Mouse (Mus musculus) forebrain, embryonic 11.5 days (tissue): Measurements from ENCODE around the gene Oser1. TPM values are rescaled to one million over a fixed set of nuclear protein-coding genes. Genes with fewer than 3 reads are reported as not detected.

Source experiments
- ATAC-seq: fragments of 200-750 bp; cut with Nextera tagmentation; replicated peaks from 2 replicates; pipeline ENCODE4 v1.8.0; 2017; ENCODE audit warnings: moderate TSS enrichment; ENCODE audit not compliant: low FRiP score
- DNase-seq: peaks from one replicate; pipeline ENCODE4 v3.0.0-alpha.2; 2017; ENCODE audit warnings: low spot score
- H3K27ac ChIP-seq: fragments of 300-500 bp; sonication (generic); 2 replicates; pipeline ENCODE4 v1.5.1; 2014; ENCODE audit warnings: low read depth, low read length
- H3K27me3 ChIP-seq: fragments of 300-500 bp; sonication (generic); 2 replicates; pipeline ENCODE4 v1.6.1; 2014; ENCODE audit warnings: mild to moderate bottlenecking, low read length, mixed read lengths; ENCODE audit not compliant: control insufficient read depth, insufficient read depth
- H3K36me3 ChIP-seq: fragments of 300-500 bp; sonication (generic); 2 replicates; pipeline ENCODE4 v1.6.1; 2014; ENCODE audit warnings: mild to moderate bottlenecking, low read length, moderate library complexity, mixed read lengths; ENCODE audit not compliant: control insufficient read depth, insufficient read depth
- H3K4me1 ChIP-seq: fragments of 300-500 bp; sonication (generic); replicated peaks from 2 replicates; pipeline ENCODE4 v1.6.1; 2014; ENCODE audit warnings: low read length, mixed read lengths; ENCODE audit not compliant: control insufficient read depth, insufficient read depth
- H3K4me2 ChIP-seq: fragments of 300-500 bp; sonication (generic); 2 replicates; pipeline ENCODE4 v1.6.1; 2014; ENCODE audit warnings: low read depth, mild to moderate bottlenecking, low read length, moderate library complexity, mixed read lengths; ENCODE audit not compliant: severe bottlenecking
- H3K4me3 ChIP-seq: fragments of 300-500 bp; sonication (generic); 2 replicates; pipeline ENCODE4 v1.5.1; 2014; ENCODE audit warnings: low read depth, low read length
- H3K9ac ChIP-seq: fragments of 300-500 bp; sonication (generic); 2 replicates; pipeline ENCODE4 v1.6.1; 2014; ENCODE audit warnings: low read length
- H3K9me3 ChIP-seq: fragments of 300-500 bp; sonication (generic); 2 replicates; pipeline ENCODE4 v1.6.1; 2016; ENCODE audit warnings: low read length, mixed read lengths; ENCODE audit not compliant: control insufficient read depth
- WGBS: fragments of 180-500 bp; shearing (Covaris S2); extraction: QIAGEN DNeasy Blood & Tissue Kit; methylation state at CpG from one replicate; pipeline ENCODE4 v1.1.7; 2014; 5-methylcytosine and 5-hydroxymethylcytosine counted together
- polyA plus RNA-seq: library from polyadenylated mRNA; unstranded; fragments of >200 nt; fragmentation: Nextera tagmentation; extraction: Ambion mirVana; gene quantifications from 2 replicates; pipeline ENCODE4 v1.2.1, GENCODE M21; 2014

Gene Oser1
- polyA plus RNA-seq, 1 experiment from 2014 or later, result 85.5 TPM

GRCm38 (mm10) chr2:163372627-163373026 is 51.9 kb downstream of the Oser1 start:
- Histone ChIP-seq H3K27ac (no peak overlapping the region), H3K27me3 (peaks cover 15% of the 10 kb centered on the region), H3K4me3 (no peak overlapping the region), H3K4me1 (no peaks in the 10 kb centered on the region), H3K36me3 (no peaks in the 10 kb centered on the region), H3K9me3 (no peaks in the 10 kb centered on the region), H3K9ac (no peak overlapping the region), H3K4me2 (no peak overlapping the region)
- WGBS, result 85% methylated on average over 1 of the region's 1 CpGs
- DNase-seq (no peak), ATAC-seq (no peak)

DNA sequence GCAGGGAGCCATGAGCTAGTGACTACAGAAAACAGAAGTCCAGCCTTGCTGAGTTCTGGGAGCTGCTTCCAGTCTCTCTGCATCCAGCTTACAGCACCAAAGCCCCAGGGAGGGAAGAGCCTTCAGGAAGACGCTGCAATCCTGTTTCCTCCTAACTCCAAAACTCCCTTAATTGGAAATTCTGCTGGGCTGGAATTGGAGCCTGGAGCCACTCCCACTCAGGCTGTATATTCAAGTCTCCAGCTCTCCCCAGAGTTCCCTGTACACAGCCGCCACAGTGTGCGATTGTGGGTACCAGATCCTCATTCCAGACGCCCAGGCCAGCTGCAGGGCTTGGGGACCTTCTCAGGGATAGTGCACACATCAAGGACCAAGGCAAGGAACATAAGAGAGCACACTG is 54.3 kb downstream of the Oser1 start:
- H3K36me3 ChIP-seq, result no peaks in the 10 kb centered on the region
- H3K27me3 ChIP-seq, result peaks cover 3% of the 10 kb centered on the region
- ATAC-seq, result no peak
- no peaks in the 10 kb centered on the region for H3K4me1 ChIP-seq
- H3K4me3 ChIP-seq, result no peak overlapping the region
- H3K9ac ChIP-seq, result no peak overlapping the region
- WGBS, result 59% methylated on average over 4 of the region's 4 CpGs
- H3K27ac ChIP-seq, result no peak overlapping the region
- H3K4me2 ChIP-seq, result no peak overlapping the region
- H3K9me3 ChIP-seq, result no peaks in the 10 kb centered on the region
- no peak for DNase-seq

DNA sequence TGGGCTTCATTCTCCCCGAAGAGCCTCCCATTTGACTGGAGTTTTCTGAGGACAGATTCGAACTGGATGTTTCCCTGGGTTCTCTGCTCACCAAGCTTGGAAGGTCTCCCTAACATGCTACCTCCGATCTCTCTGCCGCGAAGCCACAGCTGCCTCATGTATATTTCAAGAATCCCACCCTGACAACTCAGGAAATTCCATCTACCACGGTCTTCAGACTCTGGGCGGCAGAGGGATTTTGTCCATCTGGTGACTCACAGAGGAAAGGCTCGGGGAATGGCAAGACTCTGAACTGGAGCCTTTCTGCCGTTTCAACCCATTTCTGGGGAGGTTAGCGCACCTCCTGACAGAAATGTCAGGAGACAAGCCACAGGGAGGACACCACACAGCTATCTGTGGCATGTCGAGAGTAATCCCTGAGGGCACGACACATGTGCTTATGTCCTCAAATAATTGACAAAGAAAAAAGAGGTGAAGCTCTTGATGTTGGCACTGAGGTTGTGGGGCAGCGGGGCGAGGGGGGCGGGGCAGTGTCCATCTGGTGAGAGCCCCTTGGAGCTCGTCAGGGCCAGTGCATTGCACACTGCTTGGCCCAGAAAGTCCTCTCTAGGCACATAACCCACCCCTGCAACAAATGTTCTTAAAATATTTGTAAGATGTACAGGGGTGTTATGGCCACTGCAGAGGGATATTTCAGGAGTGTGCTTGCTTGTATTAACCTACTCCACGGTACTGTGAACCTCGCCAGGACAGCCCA is 59.5 kb downstream of the Oser1 start:
- Histone ChIP-seq H3K36me3 (no peaks in the 10 kb centered on the region), H3K4me3 (no peak overlapping the region), H3K27ac (no peak overlapping the region), H3K4me1 (no peaks in the 10 kb centered on the region), H3K9me3 (no peaks in the 10 kb centered on the region), H3K9ac (no peak overlapping the region), H3K27me3 (no peaks in the 10 kb centered on the region), H3K4me2 (no peak overlapping the region)
- DNase-seq, result no peak
- ATAC-seq, result no peak
- whole genome bisulfite sequencing, result 85% methylated on average over 18 of the region's 18 CpGs

DNA sequence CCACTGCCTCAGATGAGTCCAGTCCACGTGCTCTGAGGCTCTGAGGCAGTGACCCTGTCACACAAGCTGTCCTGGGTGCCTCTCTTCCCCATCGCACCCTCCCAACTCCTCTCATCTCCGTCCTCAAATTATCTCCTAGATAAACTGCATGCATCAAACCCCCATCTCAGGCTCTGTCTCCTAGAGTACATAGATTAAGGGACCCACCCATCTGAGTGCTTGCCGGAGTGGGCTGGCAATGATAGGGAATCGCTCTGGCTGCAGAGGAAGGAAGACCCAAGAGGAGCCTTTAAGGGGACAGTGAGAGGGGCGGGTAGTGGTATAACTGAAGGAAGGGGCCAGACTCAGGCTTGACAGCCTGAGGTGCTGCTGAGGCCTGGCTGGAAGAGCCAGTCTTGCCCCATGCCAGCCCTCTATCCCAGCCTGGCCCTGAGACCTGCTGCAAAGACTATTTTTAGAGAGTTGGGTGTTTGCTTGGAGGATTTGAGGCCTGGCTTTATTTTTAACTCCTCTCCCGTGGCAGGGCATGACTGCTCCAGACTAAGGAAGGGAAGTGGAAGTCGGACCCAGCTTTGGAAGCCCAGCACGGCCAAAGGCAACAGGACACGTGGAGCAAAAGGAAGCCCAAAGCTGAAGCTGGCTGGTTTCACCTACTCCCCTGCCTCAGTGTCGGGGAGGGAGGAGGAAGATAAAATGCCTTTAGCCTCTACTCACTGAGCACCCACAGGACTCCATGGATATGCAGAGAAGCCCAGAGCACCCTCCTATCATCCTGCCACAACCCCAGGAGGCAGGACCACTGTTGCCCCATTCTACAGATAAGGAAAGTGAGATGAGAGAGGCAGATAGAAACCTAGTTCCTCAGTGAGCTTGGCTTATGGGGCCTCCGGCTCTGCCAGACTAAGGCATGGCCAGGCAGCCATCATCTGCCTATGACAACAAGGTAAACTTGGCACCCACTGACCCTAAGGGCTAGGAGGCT is 61.3 kb downstream of the Oser1 start:
- DNase-seq (no peak), ATAC-seq (no peak)
- Histone ChIP-seq H3K4me1 (no peaks in the 10 kb centered on the region), H3K27me3 (no peaks in the 10 kb centered on the region), H3K36me3 (no peaks in the 10 kb centered on the region), H3K9ac (no peak overlapping the region), H3K4me3 (no peak overlapping the region), H3K4me2 (no peak overlapping the region), H3K27ac (no peak overlapping the region), H3K9me3 (no peaks in the 10 kb centered on the region)
- WGBS, result 81% methylated on average over 12 of the region's 12 CpGs

- Histone ChIP-seq H3K27me3 (no peaks in the 10 kb centered on the region), H3K4me3 (no peak overlapping the region), H3K4me1 (no peaks in the 10 kb centered on the region), H3K9me3 (no peaks in the 10 kb centered on the region), H3K36me3 (no peaks in the 10 kb centered on the region), H3K9ac (no peak overlapping the region), H3K4me2 (no peak overlapping the region), H3K27ac (no peak overlapping the region)
- 84% methylated on average over 16 of the region's 16 CpGs for WGBS
- DNase-seq, result no peak
- no peak for ATAC-seq
Observed at GRCm38 (mm10) chr2:163360858-163361623, 63.5 kb downstream of the Oser1 start.

DNA sequence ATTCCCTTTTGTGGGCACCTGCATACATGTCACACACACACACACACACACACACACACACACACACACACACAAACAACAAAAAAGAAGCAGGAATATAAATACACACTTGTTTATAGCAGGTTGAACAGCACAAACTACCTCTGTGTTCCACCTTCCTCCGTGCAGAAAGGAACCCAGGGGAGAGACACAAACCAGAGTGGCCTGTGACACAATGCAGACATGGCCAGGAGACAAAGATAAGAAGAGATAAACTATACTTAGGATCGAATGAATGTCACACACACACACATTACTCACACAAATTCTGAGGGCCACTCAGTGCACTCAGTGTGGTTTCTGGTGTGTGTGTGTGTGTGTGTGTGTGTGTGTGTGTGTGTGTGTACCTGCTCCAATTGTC is 65.2 kb downstream of the Oser1 start:
- Histone ChIP-seq H3K9ac (no peak overlapping the region), H3K27ac (no peak overlapping the region), H3K36me3 (no peaks in the 10 kb centered on the region), H3K4me2 (no peak overlapping the region), H3K4me3 (no peak overlapping the region), H3K4me1 (no peaks in the 10 kb centered on the region), H3K9me3 (no peaks in the 10 kb centered on the region), H3K27me3 (no peaks in the 10 kb centered on the region)
- 82% methylated on average over 2 of the region's 2 CpGs for WGBS
- no peak for ATAC-seq
- no peak for DNase-seq

- Histone ChIP-seq H3K4me3 (no peak overlapping the region), H3K9me3 (no peaks in the 10 kb centered on the region), H3K4me1 (no peaks in the 10 kb centered on the region), H3K4me2 (no peak overlapping the region), H3K36me3 (no peaks in the 10 kb centered on the region), H3K27me3 (no peaks in the 10 kb centered on the region), H3K9ac (no peak overlapping the region), H3K27ac (no peak overlapping the region)
- WGBS, result 85% methylated on average over 5 of the region's 5 CpGs
- no peak for DNase-seq
- no peak for ATAC-seq
Observed at GRCm38 (mm10) chr2:163358662-163359061, 65.8 kb downstream of the Oser1 start.

GRCm38 (mm10) chr2:163356113-163356840 is 68.2 kb downstream of the Oser1 start:
- Histone ChIP-seq H3K4me2 (no peak overlapping the region), H3K9ac (no peak overlapping the region), H3K9me3 (no peaks in the 10 kb centered on the region), H3K36me3 (no peaks in the 10 kb centered on the region), H3K4me3 (no peak overlapping the region), H3K27me3 (no peaks in the 10 kb centered on the region), H3K4me1 (no peaks in the 10 kb centered on the region), H3K27ac (no peak overlapping the region)
- no peak for DNase-seq
- no peak for ATAC-seq
- 89% methylated on average over 12 of the region's 12 CpGs for WGBS
